Mouse (Mus musculus): ENCODE data around the gene Ptov1. TPM values are rescaled to one million over a fixed set of nuclear protein-coding genes. Genes with fewer than 3 reads are reported as not detected.

Gene Ptov1
- polyA plus RNA-seq, 1 experiment from 2014 or later, result 316 TPM

- 59% methylated on average over 5 of the region's 5 CpGs for WGBS
- no peaks in the 10 kb centered on the region for H3K27me3 ChIP-seq (ENCODE audit: insufficient read depth, poor library complexity, severe bottlenecking)
- H3K4me1 ChIP-seq, result peaks cover 71% of the 10 kb centered on the region
- H3K27ac ChIP-seq, result no peak overlapping the region
- H3K36me3 ChIP-seq, result peaks cover 13% of the 10 kb centered on the region; the same call in 1 of the 2 replicates
- DNase-seq (ENCODE audit: low spot score), result peak; percentile 64
- H3K4me3 ChIP-seq, result no peak overlapping the region
- no peaks in the 10 kb centered on the region for H3K9me3 ChIP-seq
These were observed 49.7 kb downstream of the Ptov1 start for GRCm38 (mm10) chr7:44819863-44820262.

- no peaks in the 10 kb centered on the region for H3K9me3 ChIP-seq
- H3K36me3 ChIP-seq, result peaks cover 13% of the 10 kb centered on the region; the same call in 1 of the 2 replicates
- H3K4me1 ChIP-seq, result peaks cover 71% of the 10 kb centered on the region
- DNase-seq (ENCODE audit: low spot score), result peak; percentile 61
- no peaks in the 10 kb centered on the region for H3K27me3 ChIP-seq (ENCODE audit: insufficient read depth, poor library complexity, severe bottlenecking)
- 96% methylated on average over 2 of the region's 2 CpGs for WGBS
- H3K4me3 ChIP-seq, result peak overlapping the region; percentile 86
- H3K27ac ChIP-seq, result peak overlapping the region; percentile 32; the same call in 1 of the 2 replicates
These were observed 50.2 kb downstream of the Ptov1 start for GRCm38 (mm10) chr7:44819391-44819790.

- Histone ChIP-seq H3K4me1 (peaks cover 65% of the 10 kb centered on the region), H3K27ac (peak overlapping the region; percentile 32; the same call in 1 of the 2 replicates), H3K27me3 (ENCODE audit: insufficient read depth, poor library complexity, severe bottlenecking) (no peaks in the 10 kb centered on the region), H3K4me3 (peak overlapping the region; percentile 86), H3K36me3 (peaks cover 13% of the 10 kb centered on the region; the same call in 1 of the 2 replicates), H3K9me3 (no peaks in the 10 kb centered on the region)
- 40% methylated on average over 6 of the region's 6 CpGs for WGBS
- peak; percentile 73 for DNase-seq (ENCODE audit: low spot score)
These were observed 50.8 kb downstream of the Ptov1 start for GRCm38 (mm10) chr7:44818751-44819235.

- H3K27ac ChIP-seq, result peak overlapping the region; percentile 99; the same call in 1 of the 2 replicates
- no peaks in the 10 kb centered on the region for H3K27me3 ChIP-seq (ENCODE audit: insufficient read depth, poor library complexity, severe bottlenecking)
- H3K9me3 ChIP-seq, result no peaks in the 10 kb centered on the region
- H3K36me3 ChIP-seq, result peaks cover 13% of the 10 kb centered on the region; the same call in 1 of the 2 replicates
- 33% methylated on average over 2 of the region's 2 CpGs for WGBS
- H3K4me1 ChIP-seq, result peaks cover 59% of the 10 kb centered on the region
- peak overlapping the region; percentile 86 for H3K4me3 ChIP-seq
- peak; percentile 75 for DNase-seq (ENCODE audit: low spot score)
These were observed 51.4 kb downstream of the Ptov1 start for GRCm38 (mm10) chr7:44818164-44818563.

GRCm38 (mm10) chr7:44817441-44817840 lies 52.1 kb downstream of the Ptov1 start:
- H3K27ac ChIP-seq, result peak overlapping the region; percentile 99
- 26% methylated on average over 3 of the region's 3 CpGs for WGBS
- peaks cover 54% of the 10 kb centered on the region for H3K4me1 ChIP-seq

GRCm38 (mm10) chr7:44816470-44817021 lies 53.0 kb downstream of the Ptov1 start, which contains the start of gene Atf5:
TSS of gene Atf5 (minus strand) at chr7:44816658.
- Histone ChIP-seq H3K27ac (peak within 1 kb of the TSS; percentile 99), H3K27me3 (ENCODE audit: insufficient read depth, poor library complexity, severe bottlenecking) (no peaks in the 10 kb centered on the region), H3K4me3 (peak within 1 kb of the TSS; percentile 86), H3K4me1 (peaks cover 51% of the 10 kb centered on the region), H3K36me3 (peaks cover 20% of the 10 kb centered on the region; the same call in 1 of the 2 replicates), H3K9me3 (no peaks in the 10 kb centered on the region)
- under 1% methylated on average over 44 of the region's 57 CpGs for WGBS
- DNase-seq (ENCODE audit: low spot score), result peak; percentile 83

More at GRCm38 (mm10) chr7:44817441-44817840, 52.1 kb downstream of the Ptov1 start:
- H3K4me3 ChIP-seq, result peak overlapping the region; percentile 86
- H3K36me3 ChIP-seq, result peaks cover 15% of the 10 kb centered on the region; the same call in 1 of the 2 replicates
- H3K27me3 ChIP-seq (ENCODE audit: insufficient read depth, poor library complexity, severe bottlenecking), result no peaks in the 10 kb centered on the region
- no peak for DNase-seq (ENCODE audit: low spot score)
- no peaks in the 10 kb centered on the region for H3K9me3 ChIP-seq

GRCm38 (mm10) chr7:44815721-44816469 lies 53.7 kb downstream of the Ptov1 start, which contains the start of the genes Nup62 and Il4i1:
TSS of gene Nup62 (plus strand) at chr7:44816088.
TSS of gene Il4i1 (plus strand) at chr7:44816387.
- H3K27me3 ChIP-seq (ENCODE audit: insufficient read depth, poor library complexity, severe bottlenecking), result no peaks in the 10 kb centered on the region
- H3K4me1 ChIP-seq, result peaks cover 45% of the 10 kb centered on the region
- DNase-seq (ENCODE audit: low spot score), result peak; percentile 100
- peak within 1 kb of the TSS; percentile 99 for H3K27ac ChIP-seq
- peaks cover 26% of the 10 kb centered on the region; the same call in 1 of the 2 replicates for H3K36me3 ChIP-seq
- peak within 1 kb of the TSS; percentile 86 for H3K4me3 ChIP-seq
- H3K9me3 ChIP-seq, result no peaks in the 10 kb centered on the region
- whole genome bisulfite sequencing, result under 1% methylated on average over 60 of the region's 62 CpGs

- Histone ChIP-seq H3K27me3 (ENCODE audit: insufficient read depth, poor library complexity, severe bottlenecking) (no peaks in the 10 kb centered on the region), H3K4me1 (peaks cover 38% of the 10 kb centered on the region), H3K36me3 (peaks cover 29% of the 10 kb centered on the region; the same call in 1 of the 2 replicates), H3K27ac (peak overlapping the region; percentile 99), H3K9me3 (no peaks in the 10 kb centered on the region), H3K4me3 (peak overlapping the region; percentile 86)
- DNase-seq (ENCODE audit: low spot score), result peak; percentile 79
- WGBS, result 29% methylated on average over 14 of the region's 14 CpGs
These were observed 54.5 kb downstream of the Ptov1 start for GRCm38 (mm10) chr7:44814952-44815553.

- no peaks in the 10 kb centered on the region for H3K27me3 ChIP-seq (ENCODE audit: insufficient read depth, poor library complexity, severe bottlenecking)
- 95% methylated on average over 4 of the region's 4 CpGs for WGBS
- peak; percentile 72 for DNase-seq (ENCODE audit: low spot score)
- H3K36me3 ChIP-seq, result peaks cover 29% of the 10 kb centered on the region; the same call in 1 of the 2 replicates
- H3K27ac ChIP-seq, result no peak overlapping the region
- H3K4me1 ChIP-seq, result peaks cover 32% of the 10 kb centered on the region
- H3K4me3 ChIP-seq, result peak overlapping the region; percentile 86
- no peaks in the 10 kb centered on the region for H3K9me3 ChIP-seq
These were observed 55.2 kb downstream of the Ptov1 start for GRCm38 (mm10) chr7:44814423-44814822.

GRCm38 (mm10) chr7:44813985-44814384 lies 55.6 kb downstream of the Ptov1 start:
- H3K4me1 ChIP-seq, result peaks cover 28% of the 10 kb centered on the region
- 80% methylated on average over 3 of the region's 3 CpGs for WGBS
- no peak overlapping the region for H3K4me3 ChIP-seq
- no peaks in the 10 kb centered on the region for H3K27me3 ChIP-seq (ENCODE audit: insufficient read depth, poor library complexity, severe bottlenecking)
- H3K36me3 ChIP-seq, result peaks cover 29% of the 10 kb centered on the region; the same call in 1 of the 2 replicates
- no peak for DNase-seq (ENCODE audit: low spot score)
- no peaks in the 10 kb centered on the region for H3K9me3 ChIP-seq
- H3K27ac ChIP-seq, result no peak overlapping the region

Measured in heart, embryonic 10.5 days (tissue).